Mouse (Mus musculus) hindbrain, embryonic 13.5 days (tissue): Measurements from ENCODE around the gene Sema4f. TPM values are rescaled to one million over a fixed set of nuclear protein-coding genes. Genes with fewer than 3 reads are reported as not detected.
A peak's percentile ranks its signal among the peaks of the same experiment; 100 is the strongest.

Experiments used
- ATAC-seq: fragments of 200-750 bp; cut with Nextera tagmentation; 2 replicates; pipeline ENCODE4 v1.8.0; 2017; ENCODE audit warnings: moderate TSS enrichment; ENCODE audit not compliant: low FRiP score
- H3K27ac ChIP-seq: fragments of 300-500 bp; sonication (generic); 2 replicates; pipeline ENCODE4 v1.5.1; 2015; ENCODE audit warnings: inconsistent platforms, mild to moderate bottlenecking, moderate library complexity
- H3K27me3 ChIP-seq: fragments of 300-500 bp; sonication (generic); 2 replicates; pipeline ENCODE4 v1.6.1; 2015; ENCODE audit warnings: mild to moderate bottlenecking, inconsistent platforms
- H3K36me3 ChIP-seq: fragments of 300-500 bp; sonication (generic); 2 replicates; pipeline ENCODE4 v1.6.1; 2015; ENCODE audit warnings: mild to moderate bottlenecking, inconsistent platforms
- H3K4me1 ChIP-seq: fragments of 300-500 bp; sonication (generic); replicated peaks from 2 replicates; pipeline ENCODE4 v1.6.1; 2015; ENCODE audit warnings: inconsistent platforms
- H3K4me2 ChIP-seq: fragments of 300-500 bp; sonication (generic); 2 replicates; pipeline ENCODE4 v1.6.1; 2015; ENCODE audit warnings: inconsistent platforms, mild to moderate bottlenecking, moderate library complexity
- H3K4me3 ChIP-seq: fragments of 300-500 bp; sonication (generic); 2 replicates; pipeline ENCODE4 v1.5.1; 2015; ENCODE audit warnings: mild to moderate bottlenecking, inconsistent platforms
- H3K9ac ChIP-seq: fragments of 300-500 bp; sonication (generic); 2 replicates; pipeline ENCODE4 v1.6.1; 2015; ENCODE audit warnings: mild to moderate bottlenecking, inconsistent platforms
- H3K9me3 ChIP-seq: fragments of 300-500 bp; sonication (generic); 2 replicates; pipeline ENCODE4 v1.6.1; 2016; ENCODE audit warnings: inconsistent platforms
- WGBS: fragments of 180-500 bp; shearing (Covaris S2); methylation state at CpG from one replicate; pipeline ENCODE4 v1.1.7; 2015; 5-methylcytosine and 5-hydroxymethylcytosine counted together
- polyA plus RNA-seq: library from polyadenylated mRNA; unstranded; fragments of >200 nt; fragmentation: Nextera tagmentation; extraction: Ambion mirVana; gene quantifications from 2 replicates; pipeline ENCODE4 v1.2.1, GENCODE M21; 2015

Sema4f gene
- 17.5 and 18.6 TPM in 2 replicates for polyA plus RNA-seq

- ATAC-seq = peak; percentile 98
- peak within 1 kb of the TSS; percentile 92 for H3K9ac ChIP-seq
- H3K4me3 ChIP-seq = peak within 1 kb of the TSS; percentile 71
- H3K4me1 ChIP-seq = peaks cover 16% of the 10 kb centered on the region
- no peaks in the 10 kb centered on the region for H3K9me3 ChIP-seq
- 0 out of 2 replicates have a peak, but pooled peaks cover 6% of the 10 kb centered on the region for H3K27me3 ChIP-seq
- H3K36me3 ChIP-seq = peaks cover 18% of the 10 kb centered on the region
- 1% methylated on average over 37 of the region's 44 CpGs for WGBS
- H3K27ac ChIP-seq = peak within 1 kb of the TSS; percentile 74
- H3K4me2 ChIP-seq = peak within 1 kb of the TSS; percentile 68
Observed at GRCm38 (mm10) chr6:82939167-82939912, at the start of gene Sema4f. Sema4f (minus strand) TSS chr6:82939769.

- Histone ChIP-seq H3K9ac (no peak overlapping the region), H3K9me3 (no peaks in the 10 kb centered on the region), H3K4me3 (no peak overlapping the region), H3K4me2 (no peak overlapping the region), H3K36me3 (no peaks in the 10 kb centered on the region), H3K4me1 (no peaks in the 10 kb centered on the region), H3K27ac (no peak overlapping the region), H3K27me3 (0 out of 2 replicates have a peak, but pooled peaks cover 4% of the 10 kb centered on the region)
- ATAC-seq = no peak
- 64% methylated on average over 9 of the region's 9 CpGs for WGBS
Observed at GRCm38 (mm10) chr6:82987411-82987971, 47.9 kb upstream of the Sema4f start.

- Histone ChIP-seq H3K4me2 (no peak overlapping the region), H3K36me3 (no peaks in the 10 kb centered on the region), H3K9ac (no peak overlapping the region), H3K27ac (no peak overlapping the region), H3K4me3 (no peak overlapping the region), H3K9me3 (no peaks in the 10 kb centered on the region), H3K27me3 (peaks cover 7% of the 10 kb centered on the region), H3K4me1 (no peaks in the 10 kb centered on the region)
- WGBS = 18% methylated on average over 5 of the region's 5 CpGs
- peak; percentile 76 for ATAC-seq
Observed at GRCm38 (mm10) chr6:82971031-82971430, 31.5 kb upstream of the Sema4f start.

GRCm38 (mm10) chr6:82969249-82970084, 29.9 kb upstream of the Sema4f start:
- Histone ChIP-seq H3K36me3 (no peaks in the 10 kb centered on the region), H3K27me3 (peaks cover 7% of the 10 kb centered on the region), H3K9me3 (no peaks in the 10 kb centered on the region), H3K4me1 (no peaks in the 10 kb centered on the region), H3K4me2 (no peak overlapping the region), H3K27ac (no peak overlapping the region), H3K9ac (no peak overlapping the region), H3K4me3 (no peak overlapping the region)
- no peak for ATAC-seq
- WGBS = 77% methylated on average over 6 of the region's 6 CpGs

GRCm38 (mm10) chr6:82961664-82962063, 22.1 kb upstream of the Sema4f start:
- WGBS = 77% methylated on average over 1 of the region's 1 CpGs
- no peak for ATAC-seq

GRCm38 (mm10) chr6:82956553-82957251, 17.1 kb upstream of the Sema4f start:
- Histone ChIP-seq H3K4me2 (no peak overlapping the region), H3K9ac (no peak overlapping the region), H3K9me3 (no peaks in the 10 kb centered on the region), H3K36me3 (no peaks in the 10 kb centered on the region), H3K4me1 (no peaks in the 10 kb centered on the region), H3K4me3 (no peak overlapping the region), H3K27ac (no peak overlapping the region), H3K27me3 (no peaks in the 10 kb centered on the region)
- ATAC-seq = no peak
- 61% methylated on average over 4 of the region's 4 CpGs for WGBS

More at GRCm38 (mm10) chr6:82961664-82962063, 22.1 kb upstream of the Sema4f start:
- no peaks in the 10 kb centered on the region for H3K9me3 ChIP-seq
- H3K36me3 ChIP-seq = no peaks in the 10 kb centered on the region
- no peaks in the 10 kb centered on the region for H3K4me1 ChIP-seq
- no peak overlapping the region for H3K9ac ChIP-seq
- H3K4me2 ChIP-seq = no peak overlapping the region
- H3K27ac ChIP-seq = no peak overlapping the region
- no peak overlapping the region for H3K4me3 ChIP-seq
- H3K27me3 ChIP-seq = no peaks in the 10 kb centered on the region

- no peak within 1 kb of the TSS for H3K4me3 ChIP-seq
- H3K9ac ChIP-seq = no peak within 1 kb of the TSS
- no peaks in the 10 kb centered on the region for H3K36me3 ChIP-seq
- H3K4me1 ChIP-seq = no peaks in the 10 kb centered on the region
- WGBS = 64% methylated on average over 14 of the region's 14 CpGs
- H3K27ac ChIP-seq = no peak within 1 kb of the TSS
- H3K4me2 ChIP-seq = no peak within 1 kb of the TSS
- H3K27me3 ChIP-seq = 0 out of 2 replicates have a peak, but pooled peaks cover 3% of the 10 kb centered on the region
- no peak for ATAC-seq
- no peaks in the 10 kb centered on the region for H3K9me3 ChIP-seq
Observed at GRCm38 (mm10) chr6:82946651-82947050, 7.1 kb upstream of the Sema4f start, which contains the start of gene M1ap. M1ap (plus strand) TSS chr6:82946902.

- no peak for ATAC-seq
- no peak overlapping the region for H3K9ac ChIP-seq
- no peaks in the 10 kb centered on the region for H3K4me1 ChIP-seq
Observed at GRCm38 (mm10) chr6:82945750-82946149, 6.2 kb upstream of the Sema4f start.

GRCm38 (mm10) chr6:82940765-82941164, 1.2 kb upstream of the Sema4f start:
- WGBS = 88% methylated on average over 3 of the region's 3 CpGs
- H3K4me3 ChIP-seq = no peak overlapping the region
- H3K27me3 ChIP-seq = 0 out of 2 replicates have a peak, but pooled peaks cover 6% of the 10 kb centered on the region
- peaks cover 16% of the 10 kb centered on the region for H3K4me1 ChIP-seq
- no peak overlapping the region for H3K9ac ChIP-seq
- no peak overlapping the region for H3K27ac ChIP-seq
- H3K9me3 ChIP-seq = no peaks in the 10 kb centered on the region
- H3K4me2 ChIP-seq = no peak overlapping the region
- no peak for ATAC-seq
- peaks cover 4% of the 10 kb centered on the region for H3K36me3 ChIP-seq

More at GRCm38 (mm10) chr6:82945750-82946149, 6.2 kb upstream of the Sema4f start:
- H3K4me3 ChIP-seq = no peak overlapping the region
- H3K4me2 ChIP-seq = no peak overlapping the region
- no peak overlapping the region for H3K27ac ChIP-seq
- 0 out of 2 replicates have a peak, but pooled peaks cover 3% of the 10 kb centered on the region for H3K27me3 ChIP-seq
- WGBS = 50% methylated on average over 6 of the region's 6 CpGs
- H3K36me3 ChIP-seq = no peaks in the 10 kb centered on the region
- no peaks in the 10 kb centered on the region for H3K9me3 ChIP-seq

- no peaks in the 10 kb centered on the region for H3K9me3 ChIP-seq
- H3K27ac ChIP-seq = no peak overlapping the region
- ATAC-seq = no peak
- H3K27me3 ChIP-seq = 0 out of 2 replicates have a peak, but pooled peaks cover 3% of the 10 kb centered on the region
- H3K4me3 ChIP-seq = no peak overlapping the region
- H3K4me1 ChIP-seq = peaks cover 14% of the 10 kb centered on the region
- no peak overlapping the region for H3K4me2 ChIP-seq
- 88% methylated on average over 3 of the region's 3 CpGs for WGBS
- peaks cover 60% of the 10 kb centered on the region for H3K36me3 ChIP-seq
- no peak overlapping the region for H3K9ac ChIP-seq
Observed at GRCm38 (mm10) chr6:82934616-82935230, 4.8 kb downstream of the Sema4f start.

GRCm38 (mm10) chr6:82927617-82928016, 12.0 kb downstream of the Sema4f start:
- ATAC-seq = no peak
- Histone ChIP-seq H3K9me3 (no peaks in the 10 kb centered on the region), H3K27ac (no peak overlapping the region), H3K27me3 (no peaks in the 10 kb centered on the region), H3K4me3 (no peak overlapping the region), H3K36me3 (peaks cover 64% of the 10 kb centered on the region), H3K4me1 (no peaks in the 10 kb centered on the region), H3K4me2 (no peak overlapping the region), H3K9ac (no peak overlapping the region)
- WGBS = 79% methylated on average over 5 of the region's 5 CpGs
